Mouse (Mus musculus): Measurements from ENCODE around the gene Sarm1. TPM values are rescaled to one million over a fixed set of nuclear protein-coding genes. Genes with fewer than 3 reads are reported as not detected.

The Sarm1 gene
- polyA plus RNA-seq, 1 experiment from 2014 or later = 43.5 TPM

DNA sequence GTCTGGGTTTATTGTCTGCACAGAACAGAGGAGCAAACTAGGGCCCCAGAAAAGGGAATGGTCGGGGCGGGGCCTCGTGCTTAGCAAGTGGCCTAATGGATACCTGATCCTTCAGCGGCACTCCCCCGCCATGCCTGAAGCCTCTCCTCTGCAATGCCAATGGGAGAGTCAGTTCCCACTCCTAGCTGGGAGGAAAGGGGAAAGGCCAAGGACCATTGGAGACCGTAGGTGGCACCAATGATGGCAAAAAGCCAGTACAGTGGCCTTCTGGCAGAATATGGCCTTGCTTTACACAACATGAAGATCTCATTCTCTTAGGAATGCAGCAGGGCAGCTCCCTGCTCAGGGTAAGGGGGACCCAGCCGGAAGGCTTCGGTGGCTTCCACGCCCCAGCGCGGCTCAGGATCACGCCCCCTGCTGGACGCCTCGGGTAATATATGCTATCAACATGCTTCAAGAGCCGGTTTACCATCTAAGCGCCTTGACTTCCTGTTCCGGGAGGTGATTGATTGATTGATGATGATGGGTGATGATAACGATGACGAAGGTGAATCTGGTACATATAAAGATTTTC, 61.7 kb downstream of the Sarm1 start:
- no peaks in the 10 kb centered on the region for H3K36me3 ChIP-seq (ENCODE audit: control insufficient read depth, insufficient read depth, low read length)
- no peak overlapping the region for H3K27ac ChIP-seq (ENCODE audit: low read depth, low read length)
- 9% methylated on average over 19 of the region's 19 CpGs for WGBS
- no peaks in the 10 kb centered on the region for H3K4me1 ChIP-seq (ENCODE audit: control insufficient read depth, insufficient read depth, low read depth, low read length)
- H3K9ac ChIP-seq (ENCODE audit: low read depth, low read length) = no peak overlapping the region
- H3K4me3 ChIP-seq (ENCODE audit: low read length) = no peak overlapping the region
- no peaks in the 10 kb centered on the region for H3K9me3 ChIP-seq (ENCODE audit: control insufficient read depth, low read length)
- H3K4me2 ChIP-seq (ENCODE audit: low read length) = no peak overlapping the region
- no peaks in the 10 kb centered on the region for H3K27me3 ChIP-seq (replicated peaks; ENCODE audit: control insufficient read depth, insufficient read depth, low read length)
- ATAC-seq = no peak

- ATAC-seq = no peak
- Histone ChIP-seq H3K9ac (ENCODE audit: low read depth, low read length) (no peak overlapping the region), H3K36me3 (ENCODE audit: control insufficient read depth, insufficient read depth, low read length) (no peaks in the 10 kb centered on the region), H3K27me3 (replicated peaks; ENCODE audit: control insufficient read depth, insufficient read depth, low read length) (no peaks in the 10 kb centered on the region), H3K4me1 (ENCODE audit: control insufficient read depth, insufficient read depth, low read depth, low read length) (no peaks in the 10 kb centered on the region), H3K9me3 (ENCODE audit: control insufficient read depth, low read length) (no peaks in the 10 kb centered on the region), H3K4me2 (ENCODE audit: low read length) (no peak overlapping the region), H3K27ac (ENCODE audit: low read depth, low read length) (no peak overlapping the region), H3K4me3 (ENCODE audit: low read length) (no peak overlapping the region)
- 77% methylated on average over 4 of the region's 4 CpGs for WGBS
Measured at GRCm38 (mm10) chr11:78434052-78434451, 63.5 kb downstream of the Sarm1 start.

DNA sequence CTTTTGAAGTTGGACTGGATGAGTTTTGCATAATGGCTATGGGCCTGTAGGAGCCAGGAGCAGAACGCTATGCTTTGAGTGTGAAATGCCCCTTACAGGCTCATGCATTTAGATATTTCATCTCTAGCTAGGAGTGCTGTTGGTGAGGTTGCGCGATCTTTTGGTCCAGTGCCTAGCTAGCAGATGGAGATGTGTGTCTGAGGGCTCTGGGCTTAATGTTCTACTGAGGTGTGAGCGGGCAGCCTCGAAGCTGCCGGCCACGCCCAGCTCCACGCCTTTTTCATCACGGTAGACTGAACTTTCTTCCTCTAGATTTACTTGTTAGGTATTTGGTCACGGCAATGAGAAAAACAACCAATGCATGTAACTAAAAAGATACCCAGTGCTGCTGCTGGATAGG, 66.4 kb downstream of the Sarm1 start:
- 88% methylated on average over 10 of the region's 10 CpGs for WGBS
- ATAC-seq = no peak
- Histone ChIP-seq H3K27ac (ENCODE audit: low read depth, low read length) (no peak overlapping the region), H3K4me2 (ENCODE audit: low read length) (no peak overlapping the region), H3K9me3 (ENCODE audit: control insufficient read depth, low read length) (no peaks in the 10 kb centered on the region), H3K36me3 (ENCODE audit: control insufficient read depth, insufficient read depth, low read length) (no peaks in the 10 kb centered on the region), H3K4me1 (ENCODE audit: control insufficient read depth, insufficient read depth, low read depth, low read length) (no peaks in the 10 kb centered on the region), H3K27me3 (replicated peaks; ENCODE audit: control insufficient read depth, insufficient read depth, low read length) (no peaks in the 10 kb centered on the region), H3K9ac (ENCODE audit: low read depth, low read length) (no peak overlapping the region), H3K4me3 (ENCODE audit: low read length) (no peak overlapping the region)

GRCm38 (mm10) chr11:78430195-78430878, 67.2 kb downstream of the Sarm1 start:
- no peaks in the 10 kb centered on the region for H3K4me1 ChIP-seq (ENCODE audit: control insufficient read depth, insufficient read depth, low read depth, low read length)
- no peaks in the 10 kb centered on the region for H3K9me3 ChIP-seq (ENCODE audit: control insufficient read depth, low read length)
- 56% methylated on average over 11 of the region's 11 CpGs for WGBS
- H3K27me3 ChIP-seq (replicated peaks; ENCODE audit: control insufficient read depth, insufficient read depth, low read length) = no peaks in the 10 kb centered on the region
- no peak for ATAC-seq
- H3K27ac ChIP-seq (ENCODE audit: low read depth, low read length) = no peak overlapping the region
- no peak overlapping the region for H3K9ac ChIP-seq (ENCODE audit: low read depth, low read length)
- H3K4me2 ChIP-seq (ENCODE audit: low read length) = no peak overlapping the region
- H3K4me3 ChIP-seq (ENCODE audit: low read length) = no peak overlapping the region
- H3K36me3 ChIP-seq (ENCODE audit: control insufficient read depth, insufficient read depth, low read length) = no peaks in the 10 kb centered on the region

DNA sequence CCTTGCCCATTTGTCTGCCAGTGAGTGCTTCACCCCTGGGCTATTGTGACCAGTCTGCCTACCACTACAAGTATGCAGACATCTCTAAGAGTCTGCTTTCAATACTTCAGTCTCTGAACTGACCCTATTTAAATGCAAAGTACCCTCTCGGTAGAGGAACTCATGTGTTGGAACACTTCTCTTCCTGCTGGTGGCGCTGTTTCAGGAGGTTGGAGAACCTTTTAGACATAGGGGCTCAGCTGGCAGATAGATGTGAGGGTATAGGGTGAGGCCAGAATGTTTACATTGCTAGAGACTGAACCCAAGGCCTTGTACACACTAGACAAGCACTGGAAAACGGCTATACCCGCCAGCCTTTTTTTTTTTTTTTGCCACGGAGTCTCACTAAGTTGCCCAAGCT, 69.2 kb downstream of the Sarm1 start:
- Histone ChIP-seq H3K27ac (ENCODE audit: low read depth, low read length) (no peak overlapping the region), H3K4me3 (ENCODE audit: low read length) (no peak overlapping the region), H3K36me3 (ENCODE audit: control insufficient read depth, insufficient read depth, low read length) (no peaks in the 10 kb centered on the region), H3K27me3 (replicated peaks; ENCODE audit: control insufficient read depth, insufficient read depth, low read length) (no peaks in the 10 kb centered on the region), H3K4me2 (ENCODE audit: low read length) (no peak overlapping the region), H3K4me1 (ENCODE audit: control insufficient read depth, insufficient read depth, low read depth, low read length) (no peaks in the 10 kb centered on the region), H3K9ac (ENCODE audit: low read depth, low read length) (no peak overlapping the region), H3K9me3 (ENCODE audit: control insufficient read depth, low read length) (no peaks in the 10 kb centered on the region)
- WGBS = 71% methylated on average over 5 of the region's 5 CpGs
- no peak for ATAC-seq

GRCm38 (mm10) chr11:78427655-78428054, 69.9 kb downstream of the Sarm1 start:
- Histone ChIP-seq H3K9me3 (ENCODE audit: control insufficient read depth, low read length) (no peaks in the 10 kb centered on the region), H3K4me3 (ENCODE audit: low read length) (no peak overlapping the region), H3K4me2 (ENCODE audit: low read length) (no peak overlapping the region), H3K27me3 (replicated peaks; ENCODE audit: control insufficient read depth, insufficient read depth, low read length) (no peaks in the 10 kb centered on the region), H3K9ac (ENCODE audit: low read depth, low read length) (no peak overlapping the region), H3K4me1 (ENCODE audit: control insufficient read depth, insufficient read depth, low read depth, low read length) (no peaks in the 10 kb centered on the region), H3K27ac (ENCODE audit: low read depth, low read length) (no peak overlapping the region), H3K36me3 (ENCODE audit: control insufficient read depth, insufficient read depth, low read length) (no peaks in the 10 kb centered on the region)
- WGBS = 92% methylated on average over 6 of the region's 6 CpGs
- no peak for ATAC-seq

DNA sequence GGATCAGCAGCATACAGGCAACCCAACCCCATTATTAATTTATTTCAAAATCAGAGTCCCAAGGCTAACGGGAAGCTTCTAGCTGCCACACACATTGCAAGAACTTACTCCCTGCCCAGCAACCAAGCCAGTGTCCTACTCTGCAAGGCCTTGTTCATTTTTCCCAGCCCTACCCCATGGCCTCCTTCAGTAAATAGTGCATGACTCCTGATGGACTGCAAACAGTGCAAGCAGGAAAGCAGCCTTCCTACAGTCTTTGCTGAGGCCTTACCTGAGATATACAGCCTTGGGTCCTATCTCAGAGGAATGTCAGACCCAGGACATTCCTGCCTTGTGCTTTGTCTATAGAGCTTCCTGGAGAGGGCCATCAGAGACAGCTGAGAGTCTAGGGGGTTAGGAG, 72.0 kb downstream of the Sarm1 start:
- 92% methylated on average over 1 of the region's 1 CpGs for WGBS
- no peaks in the 10 kb centered on the region for H3K9me3 ChIP-seq (ENCODE audit: control insufficient read depth, low read length)
- no peaks in the 10 kb centered on the region for H3K36me3 ChIP-seq (ENCODE audit: control insufficient read depth, insufficient read depth, low read length)
- H3K27ac ChIP-seq (ENCODE audit: low read depth, low read length) = no peak overlapping the region
- H3K4me3 ChIP-seq (ENCODE audit: low read length) = no peak overlapping the region
- H3K4me2 ChIP-seq (ENCODE audit: low read length) = no peak overlapping the region
- ATAC-seq = no peak
- H3K4me1 ChIP-seq (ENCODE audit: control insufficient read depth, insufficient read depth, low read depth, low read length) = no peaks in the 10 kb centered on the region
- H3K27me3 ChIP-seq (replicated peaks; ENCODE audit: control insufficient read depth, insufficient read depth, low read length) = no peaks in the 10 kb centered on the region
- no peak overlapping the region for H3K9ac ChIP-seq (ENCODE audit: low read depth, low read length)

DNA sequence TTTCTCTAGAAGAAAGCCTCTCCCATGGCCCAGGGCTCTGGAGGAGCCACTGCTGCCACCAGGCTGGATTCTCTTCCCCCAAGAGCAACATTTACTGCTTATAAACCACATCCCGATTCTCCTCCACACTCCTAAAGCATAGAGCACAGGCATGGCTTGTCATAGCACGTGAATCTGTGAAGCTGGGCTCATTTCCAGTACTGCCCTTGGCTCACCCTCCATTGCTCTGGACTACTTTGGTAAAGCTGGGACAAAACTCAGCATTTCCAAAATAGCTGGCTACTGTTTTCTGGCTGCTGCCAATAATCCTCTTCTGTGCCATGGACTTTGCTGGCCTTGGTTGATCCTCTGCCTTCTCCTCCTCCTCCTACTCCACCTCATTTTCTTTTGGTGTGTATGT, 73.2 kb downstream of the Sarm1 start:
- WGBS = 60% methylated on average over 2 of the region's 2 CpGs
- no peaks in the 10 kb centered on the region for H3K27me3 ChIP-seq (replicated peaks; ENCODE audit: control insufficient read depth, insufficient read depth, low read length)
- H3K9me3 ChIP-seq (ENCODE audit: control insufficient read depth, low read length) = no peaks in the 10 kb centered on the region
- no peak overlapping the region for H3K4me3 ChIP-seq (ENCODE audit: low read length)
- H3K4me2 ChIP-seq (ENCODE audit: low read length) = no peak overlapping the region
- no peaks in the 10 kb centered on the region for H3K4me1 ChIP-seq (ENCODE audit: control insufficient read depth, insufficient read depth, low read depth, low read length)
- H3K9ac ChIP-seq (ENCODE audit: low read depth, low read length) = no peak overlapping the region
- no peak for ATAC-seq
- no peak overlapping the region for H3K27ac ChIP-seq (ENCODE audit: low read depth, low read length)
- H3K36me3 ChIP-seq (ENCODE audit: control insufficient read depth, insufficient read depth, low read length) = no peaks in the 10 kb centered on the region

All from hindbrain, embryonic 16.5 days (tissue).